Mouse (Mus musculus) forebrain, embryonic 12.5 days (tissue): ENCODE data around the gene Mroh2a. TPM values are rescaled to one million over a fixed set of nuclear protein-coding genes. Genes with fewer than 3 reads are reported as not detected.

Source experiments
- ATAC-seq: fragments of 200-750 bp; cut with Nextera tagmentation; 2 replicates; pipeline ENCODE4 v1.8.0; 2017; ENCODE audit warnings: moderate TSS enrichment; ENCODE audit not compliant: low FRiP score
- H3K27ac ChIP-seq: fragments of 300-500 bp; sonication (generic); 2 replicates; pipeline ENCODE4 v1.5.1; 2016; ENCODE audit warnings: mild to moderate bottlenecking
- H3K27me3 ChIP-seq: fragments of 300-500 bp; sonication (generic); 2 replicates; pipeline ENCODE4 v1.6.1; 2016; ENCODE audit warnings: mild to moderate bottlenecking
- H3K36me3 ChIP-seq: fragments of 300-500 bp; sonication (generic); replicated peaks from 2 replicates; pipeline ENCODE4 v1.6.1; 2016; ENCODE audit warnings: mild to moderate bottlenecking
- H3K4me1 ChIP-seq: fragments of 300-500 bp; sonication (generic); 2 replicates; pipeline ENCODE4 v1.6.1; 2016
- H3K4me2 ChIP-seq: fragments of 300-500 bp; sonication (generic); 2 replicates; pipeline ENCODE4 v1.6.1; 2016; ENCODE audit warnings: mild to moderate bottlenecking, moderate library complexity
- H3K4me3 ChIP-seq: fragments of 300-500 bp; sonication (generic); replicated peaks from 2 replicates; pipeline ENCODE4 v1.5.1; 2016; ENCODE audit warnings: mild to moderate bottlenecking
- H3K9ac ChIP-seq: fragments of 300-500 bp; sonication (generic); 2 replicates; pipeline ENCODE4 v1.6.1; 2016; ENCODE audit warnings: mild to moderate bottlenecking
- H3K9me3 ChIP-seq: fragments of 300-500 bp; sonication (generic); 2 replicates; pipeline ENCODE4 v1.6.1; 2016
- WGBS: fragments of 180-500 bp; shearing (Covaris S2); methylation state at CpG from one replicate; pipeline ENCODE4 v1.1.7; 2016; 5-methylcytosine and 5-hydroxymethylcytosine counted together
- polyA plus RNA-seq: library from polyadenylated mRNA; unstranded; fragments of >200 nt; fragmentation: Nextera tagmentation; extraction: Ambion mirVana; gene quantifications from 2 replicates; pipeline ENCODE4 v1.2.1, GENCODE M21; 2016

Gene Mroh2a
- polyA plus RNA-seq, 1 experiment from 2014 or later: 1.4 TPM

DNA sequence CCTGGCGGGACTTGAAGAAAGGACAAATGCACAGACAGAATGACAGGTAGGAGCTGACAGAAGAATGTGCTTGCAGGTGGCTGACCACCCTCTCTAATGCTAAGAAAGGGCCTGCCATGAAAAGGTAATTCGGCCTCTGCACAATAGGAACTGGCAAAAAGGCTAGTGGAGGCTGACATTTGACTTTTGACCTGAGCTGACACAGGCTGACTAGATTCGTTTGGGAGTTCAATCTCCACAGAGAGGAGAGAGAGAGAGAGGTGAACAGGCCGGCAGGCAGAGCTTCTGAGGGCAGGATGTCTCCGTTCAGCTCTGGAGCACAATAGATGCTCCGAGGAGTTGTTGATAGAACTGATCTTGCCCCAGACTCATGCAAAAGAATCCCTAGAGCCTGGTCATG is 19.6 kb downstream of the Mroh2a start:
- 43% methylated on average over 6 of the region's 6 CpGs for WGBS
- Histone ChIP-seq H3K9me3 (peaks cover 95% of the 10 kb centered on the region), H3K4me1 (no peaks in the 10 kb centered on the region), H3K4me2 (no peak overlapping the region), H3K27me3 (no peaks in the 10 kb centered on the region), H3K4me3 (no peak overlapping the region), H3K36me3 (no peaks in the 10 kb centered on the region), H3K9ac (no peak overlapping the region), H3K27ac (no peak overlapping the region)
- no peak for ATAC-seq

DNA sequence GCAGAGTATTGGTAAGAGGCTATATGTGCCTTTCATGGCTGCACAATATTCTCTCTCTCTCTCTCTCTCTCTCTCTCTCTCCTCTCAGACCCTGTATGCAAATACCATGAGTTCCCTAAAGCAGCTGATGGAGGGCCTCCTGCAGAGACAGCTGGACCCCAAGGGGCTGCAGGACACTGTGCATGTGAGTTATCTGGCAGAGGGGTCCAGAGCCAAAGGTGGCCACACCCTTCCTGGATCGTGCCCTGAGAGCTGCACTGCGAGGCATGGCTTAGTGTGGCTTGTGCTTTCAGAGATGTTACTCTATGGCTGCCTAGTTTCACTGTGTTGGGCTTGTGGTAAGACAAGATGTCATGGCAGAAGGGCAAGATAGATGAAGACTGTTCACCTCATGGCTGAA is 20.9 kb downstream of the Mroh2a start:
- Histone ChIP-seq H3K4me1 (no peaks in the 10 kb centered on the region), H3K4me3 (no peak overlapping the region), H3K36me3 (no peaks in the 10 kb centered on the region), H3K27me3 (no peaks in the 10 kb centered on the region), H3K9me3 (peaks cover 94% of the 10 kb centered on the region), H3K4me2 (no peak overlapping the region), H3K9ac (no peak overlapping the region), H3K27ac (no peak overlapping the region)
- ATAC-seq: no peak
- 54% methylated on average over 2 of the region's 2 CpGs for WGBS

DNA sequence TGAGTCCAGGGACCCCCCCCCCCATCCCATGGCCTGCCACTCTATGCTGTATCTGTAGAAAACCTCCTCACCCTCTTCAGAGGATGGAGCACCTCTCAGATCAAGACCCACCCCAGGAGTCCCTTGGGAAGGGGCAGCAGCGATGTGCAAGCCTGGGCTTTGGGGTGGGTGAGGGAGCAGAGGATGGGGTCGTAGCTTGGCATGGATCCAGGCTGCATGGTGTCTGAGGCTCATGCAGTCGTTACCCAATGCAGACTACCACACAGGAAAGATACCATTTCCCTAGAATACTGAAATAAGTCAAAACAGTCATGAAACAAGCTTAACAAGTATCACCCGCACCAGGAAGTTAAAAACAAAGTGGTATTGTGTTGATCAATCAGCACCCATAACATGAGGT is 21.9 kb downstream of the Mroh2a start:
- WGBS: 68% methylated on average over 4 of the region's 4 CpGs
- no peak overlapping the region for H3K27ac ChIP-seq
- no peaks in the 10 kb centered on the region for H3K36me3 ChIP-seq
- no peak overlapping the region for H3K4me3 ChIP-seq
- H3K27me3 ChIP-seq: no peaks in the 10 kb centered on the region
- no peak overlapping the region for H3K9ac ChIP-seq
- peaks cover 96% of the 10 kb centered on the region for H3K9me3 ChIP-seq
- H3K4me1 ChIP-seq: no peaks in the 10 kb centered on the region
- ATAC-seq: no peak
- H3K4me2 ChIP-seq: no peak overlapping the region

DNA sequence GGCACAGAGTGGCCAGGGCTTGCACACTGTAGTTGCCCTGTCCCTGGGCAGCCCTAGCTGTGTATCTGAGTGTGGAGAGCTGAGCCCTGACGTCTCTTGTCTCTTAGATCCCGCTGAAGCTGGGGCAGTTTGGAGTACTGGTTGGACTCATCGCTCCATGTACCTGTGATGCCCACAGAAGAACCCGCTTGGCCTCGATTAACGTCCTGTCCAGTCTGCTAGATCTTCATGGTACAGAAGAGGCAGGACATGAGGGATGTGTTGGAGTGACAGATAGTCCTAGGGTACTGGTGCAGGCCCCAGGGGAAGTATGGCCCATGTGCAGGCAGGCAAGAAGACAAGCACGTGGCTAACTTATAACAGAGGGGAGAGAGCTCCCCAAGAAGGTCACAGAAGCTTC is 22.8 kb downstream of the Mroh2a start:
- H3K27me3 ChIP-seq: no peaks in the 10 kb centered on the region
- no peak overlapping the region for H3K4me3 ChIP-seq
- 81% methylated on average over 7 of the region's 7 CpGs for WGBS
- no peak overlapping the region for H3K4me2 ChIP-seq
- H3K36me3 ChIP-seq: no peaks in the 10 kb centered on the region
- no peak for ATAC-seq
- no peaks in the 10 kb centered on the region for H3K4me1 ChIP-seq
- H3K9ac ChIP-seq: no peak overlapping the region
- H3K9me3 ChIP-seq: peaks cover 96% of the 10 kb centered on the region
- H3K27ac ChIP-seq: no peak overlapping the region

DNA sequence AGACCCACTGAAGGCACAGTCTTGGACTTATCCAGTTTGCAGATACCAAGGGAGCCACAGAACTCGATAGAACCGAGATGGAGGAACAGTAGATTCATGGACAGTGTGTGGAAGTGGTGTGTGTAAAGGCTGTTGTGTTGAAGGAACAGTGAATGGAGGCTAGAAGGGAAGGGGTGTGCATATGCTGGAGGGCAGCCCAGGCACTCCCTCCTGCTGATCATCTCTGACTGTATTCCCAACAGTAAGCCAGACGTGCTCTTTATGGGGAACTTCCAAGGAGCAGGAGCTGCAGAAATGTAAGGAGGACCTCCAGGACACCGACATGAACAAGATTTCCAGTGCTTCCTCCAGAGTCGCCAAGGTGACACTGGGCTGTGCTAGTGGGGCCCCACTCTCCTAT is 23.2 kb downstream of the Mroh2a start:
- no peaks in the 10 kb centered on the region for H3K4me1 ChIP-seq
- ATAC-seq: no peak
- H3K27me3 ChIP-seq: no peaks in the 10 kb centered on the region
- no peak overlapping the region for H3K9ac ChIP-seq
- 83% methylated on average over 5 of the region's 5 CpGs for WGBS
- no peak overlapping the region for H3K27ac ChIP-seq
- H3K4me2 ChIP-seq: no peak overlapping the region
- H3K36me3 ChIP-seq: no peaks in the 10 kb centered on the region
- H3K9me3 ChIP-seq: peaks cover 96% of the 10 kb centered on the region
- no peak overlapping the region for H3K4me3 ChIP-seq

DNA sequence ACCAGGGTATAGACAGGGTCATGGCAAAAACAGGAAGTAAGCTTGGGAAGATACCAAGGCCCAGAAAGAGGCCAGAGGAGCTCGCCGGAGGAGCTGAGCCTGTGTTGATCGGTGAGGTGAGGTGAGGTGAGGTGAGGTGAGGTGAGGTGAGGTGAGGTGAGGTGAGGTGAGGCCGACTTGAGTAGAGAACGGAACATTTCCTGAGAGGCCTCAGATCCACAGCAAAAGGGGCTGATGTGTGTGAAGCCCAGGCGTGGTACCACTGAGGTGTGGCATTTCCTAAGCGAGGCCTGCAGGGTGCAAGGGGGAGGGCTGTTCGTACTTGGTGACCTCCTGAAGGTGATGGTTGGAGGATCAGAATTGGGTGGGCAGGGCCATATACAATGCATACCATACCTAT is 26.3 kb downstream of the Mroh2a start:
- no peak overlapping the region for H3K4me2 ChIP-seq
- no peaks in the 10 kb centered on the region for H3K4me1 ChIP-seq
- no peak overlapping the region for H3K9ac ChIP-seq
- H3K27ac ChIP-seq: no peak overlapping the region
- no peak for ATAC-seq
- H3K4me3 ChIP-seq: no peak overlapping the region
- peaks cover 96% of the 10 kb centered on the region for H3K9me3 ChIP-seq
- H3K36me3 ChIP-seq: no peaks in the 10 kb centered on the region
- 70% methylated on average over 8 of the region's 8 CpGs for WGBS
- H3K27me3 ChIP-seq: no peaks in the 10 kb centered on the region

DNA sequence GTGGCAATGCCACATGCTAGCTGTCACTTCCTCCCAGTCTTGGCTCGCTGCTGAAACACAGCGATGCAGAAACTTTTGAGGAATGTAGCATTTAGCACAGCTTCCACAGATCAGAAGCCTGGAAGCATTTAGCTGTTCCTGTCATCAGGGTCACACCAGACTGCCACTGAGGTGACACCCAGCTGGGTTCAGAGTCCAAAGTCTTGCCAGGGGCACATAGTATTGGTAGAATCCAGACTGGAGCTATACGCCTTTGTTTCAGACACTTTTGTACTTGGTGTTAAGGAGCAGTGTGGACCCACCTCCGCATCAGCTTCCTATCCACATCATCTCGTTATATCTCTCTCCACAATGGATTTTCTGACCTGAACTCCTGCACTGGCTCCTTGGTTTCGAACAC is 26.8 kb downstream of the Mroh2a start:
- H3K36me3 ChIP-seq: no peaks in the 10 kb centered on the region
- peaks cover 96% of the 10 kb centered on the region for H3K9me3 ChIP-seq
- 70% methylated on average over 6 of the region's 6 CpGs for WGBS
- H3K27me3 ChIP-seq: no peaks in the 10 kb centered on the region
- H3K9ac ChIP-seq: no peak overlapping the region
- H3K4me2 ChIP-seq: no peak overlapping the region
- no peak overlapping the region for H3K27ac ChIP-seq
- no peak overlapping the region for H3K4me3 ChIP-seq
- no peaks in the 10 kb centered on the region for H3K4me1 ChIP-seq
- no peak for ATAC-seq

DNA sequence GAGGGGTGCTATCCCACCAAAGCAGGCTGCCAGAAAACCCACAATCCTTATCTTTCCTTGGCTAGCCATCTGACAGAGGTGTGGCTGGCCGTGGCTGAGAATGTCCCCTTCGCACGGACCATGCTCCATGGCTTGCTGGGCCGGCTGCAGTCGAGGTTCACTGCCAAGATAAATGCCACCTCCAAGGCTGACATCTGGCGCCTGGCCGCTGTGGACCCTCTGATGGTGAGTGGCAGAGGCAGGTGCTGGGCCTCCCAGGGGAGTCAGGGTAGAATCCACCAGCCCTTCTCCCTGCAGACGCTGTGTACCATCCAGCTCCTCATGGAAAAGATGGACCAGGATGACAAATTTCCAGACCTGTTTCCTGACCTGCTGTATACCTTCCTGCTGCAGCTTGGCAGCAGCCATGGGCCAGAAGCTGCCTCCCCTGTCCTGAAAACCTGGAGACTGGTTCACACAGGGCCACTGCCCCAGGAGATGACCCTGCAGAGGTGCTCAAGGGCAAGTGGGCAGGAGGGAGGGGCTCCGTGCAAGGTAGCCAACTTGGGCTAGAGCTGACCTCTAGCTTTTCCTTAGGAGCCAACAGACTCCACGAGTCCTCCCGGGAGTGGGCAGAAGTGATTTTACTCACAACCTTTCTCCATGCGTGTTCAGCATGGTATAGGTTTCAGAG is 28.1 kb downstream of the Mroh2a start:
- H3K9me3 ChIP-seq: peaks cover 89% of the 10 kb centered on the region
- H3K27me3 ChIP-seq: no peaks in the 10 kb centered on the region
- no peak overlapping the region for H3K9ac ChIP-seq
- H3K4me2 ChIP-seq: no peak overlapping the region
- WGBS: 89% methylated on average over 12 of the region's 12 CpGs
- H3K27ac ChIP-seq: no peak overlapping the region
- peaks cover 8% of the 10 kb centered on the region for H3K36me3 ChIP-seq
- no peaks in the 10 kb centered on the region for H3K4me1 ChIP-seq
- H3K4me3 ChIP-seq: no peak overlapping the region
- no peak for ATAC-seq

DNA sequence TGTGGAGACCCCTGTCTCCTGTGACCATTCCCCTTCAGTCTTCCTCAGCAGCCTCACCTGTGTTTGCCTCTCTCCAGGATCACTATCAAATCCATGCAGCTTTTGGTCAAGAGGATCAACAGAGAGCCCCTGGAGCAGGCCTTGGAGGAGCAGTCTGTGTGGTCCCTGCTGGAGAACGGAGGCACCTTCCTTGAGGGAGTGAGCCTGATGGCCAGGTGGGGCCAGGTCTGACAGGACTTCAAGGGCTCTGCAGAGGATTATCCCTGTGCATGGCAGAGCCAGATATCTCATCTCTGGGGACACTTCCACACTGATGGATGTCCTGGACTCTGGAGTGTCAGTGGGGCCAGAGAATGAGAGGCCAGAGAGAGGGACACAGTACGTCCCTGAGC is 28.7 kb downstream of the Mroh2a start:
- H3K9me3 ChIP-seq: peaks cover 88% of the 10 kb centered on the region
- 52% methylated on average over 2 of the region's 2 CpGs for WGBS
- no peak overlapping the region for H3K4me2 ChIP-seq
- no peak overlapping the region for H3K4me3 ChIP-seq
- H3K36me3 ChIP-seq: peaks cover 14% of the 10 kb centered on the region
- H3K27me3 ChIP-seq: no peaks in the 10 kb centered on the region
- H3K27ac ChIP-seq: no peak overlapping the region
- no peak overlapping the region for H3K9ac ChIP-seq
- no peak for ATAC-seq
- no peaks in the 10 kb centered on the region for H3K4me1 ChIP-seq

DNA sequence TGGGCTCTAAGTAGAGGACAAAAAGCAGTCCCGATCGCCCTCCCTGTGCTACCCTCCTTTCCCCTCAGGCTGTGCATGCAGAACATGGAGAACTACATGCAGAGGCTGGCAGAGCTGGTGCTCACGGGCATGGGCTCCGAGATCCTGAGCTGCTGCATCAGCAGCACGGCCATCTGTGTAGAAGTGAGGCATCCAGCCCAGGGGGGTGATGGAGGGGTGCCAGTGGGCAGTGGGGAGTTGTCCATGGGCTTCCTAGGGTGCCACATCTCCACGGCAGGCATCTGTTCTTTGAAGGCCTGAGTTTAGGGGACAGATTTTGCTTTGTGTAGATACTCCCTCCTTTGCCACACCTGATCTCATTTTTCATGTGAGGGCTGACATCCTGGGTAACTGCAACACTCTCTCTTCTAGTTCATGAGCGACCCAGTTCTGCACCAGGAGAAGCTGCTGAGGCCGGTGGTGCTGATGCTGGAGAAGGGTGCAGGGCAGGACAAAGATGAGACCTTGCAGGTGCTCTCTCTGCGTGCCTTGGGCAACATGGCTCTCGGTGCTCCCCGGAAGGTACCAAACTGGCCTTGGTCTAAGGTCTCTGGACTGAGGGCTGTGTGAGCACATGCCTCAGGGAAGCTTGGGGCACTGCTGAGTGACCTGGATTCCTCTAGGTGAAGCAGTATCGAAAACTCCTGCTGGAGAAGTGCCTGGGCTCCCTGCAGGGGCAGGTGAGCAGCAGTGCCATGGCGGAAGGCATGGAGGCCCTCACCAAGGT is 29.4 kb downstream of the Mroh2a start:
- Histone ChIP-seq H3K27me3 (no peaks in the 10 kb centered on the region), H3K9ac (no peak overlapping the region), H3K4me2 (no peak overlapping the region), H3K36me3 (peaks cover 21% of the 10 kb centered on the region), H3K4me3 (no peak overlapping the region), H3K27ac (no peak overlapping the region), H3K9me3 (peaks cover 82% of the 10 kb centered on the region), H3K4me1 (no peaks in the 10 kb centered on the region)
- WGBS: 82% methylated on average over 13 of the region's 13 CpGs
- ATAC-seq: no peak

DNA sequence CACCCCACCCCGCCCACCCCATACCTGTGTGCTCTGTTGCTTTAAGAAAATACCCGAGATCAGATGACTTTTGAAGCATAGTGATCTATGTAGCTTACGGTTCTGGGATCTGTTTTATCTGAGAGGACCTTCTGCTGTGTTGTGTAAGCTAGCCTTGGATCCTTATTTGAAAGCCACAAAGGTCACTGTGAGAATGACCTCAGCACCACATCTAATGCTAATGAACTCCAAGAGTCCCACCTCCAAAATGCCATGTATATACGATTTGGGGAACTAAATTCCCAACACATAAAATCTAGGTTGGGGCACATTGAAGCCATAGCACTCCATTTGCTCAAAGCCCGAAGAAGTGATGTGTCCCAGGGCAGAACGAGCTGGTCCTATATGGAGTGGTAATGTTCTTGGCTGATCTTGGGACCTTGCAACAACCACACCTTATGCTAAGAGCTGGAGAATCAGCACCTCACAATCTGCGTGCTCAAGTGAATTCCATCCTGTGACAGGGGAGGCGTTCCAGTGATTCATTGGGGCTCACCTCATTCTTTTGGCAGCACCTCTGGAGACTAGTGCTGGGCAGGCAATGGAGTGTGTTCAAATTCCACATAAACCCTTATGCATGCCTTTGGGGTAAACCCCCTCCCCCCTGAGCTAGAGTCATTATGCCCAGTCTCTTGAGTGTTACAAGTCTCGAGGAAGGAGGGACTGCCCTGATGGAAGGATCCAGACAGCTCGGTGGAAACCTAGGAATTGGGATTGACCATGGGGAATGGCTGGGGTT is 30.3 kb downstream of the Mroh2a start:
- Histone ChIP-seq H3K27me3 (no peaks in the 10 kb centered on the region), H3K4me1 (no peaks in the 10 kb centered on the region), H3K27ac (no peak overlapping the region), H3K4me3 (no peak overlapping the region), H3K9me3 (peaks cover 81% of the 10 kb centered on the region), H3K36me3 (peaks cover 30% of the 10 kb centered on the region), H3K4me2 (no peak overlapping the region), H3K9ac (no peak overlapping the region)
- 79% methylated on average over 10 of the region's 10 CpGs for WGBS
- no peak for ATAC-seq

DNA sequence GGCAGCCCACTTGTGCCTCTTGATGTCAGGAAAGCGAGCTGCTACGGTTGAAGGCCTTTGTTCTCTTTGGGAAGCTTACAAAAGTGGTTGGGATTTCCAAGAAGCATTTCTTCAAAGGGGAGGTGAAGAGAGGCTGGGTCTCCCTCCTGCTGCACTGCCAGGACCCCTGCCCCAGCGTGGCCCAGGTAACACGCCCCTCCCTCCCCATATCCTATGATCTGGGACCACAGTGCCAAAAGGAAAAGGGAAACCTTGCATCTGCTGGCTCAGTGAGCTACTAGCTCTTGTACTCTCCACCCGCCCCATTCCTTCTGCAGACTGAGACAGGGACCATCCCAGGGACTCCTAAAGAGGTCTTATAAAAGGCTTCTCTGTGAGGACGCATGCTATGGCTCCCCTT is 30.9 kb downstream of the Mroh2a start:
- no peak overlapping the region for H3K27ac ChIP-seq
- H3K4me2 ChIP-seq: no peak overlapping the region
- H3K4me3 ChIP-seq: no peak overlapping the region
- WGBS: 79% methylated on average over 6 of the region's 6 CpGs
- peaks cover 75% of the 10 kb centered on the region for H3K9me3 ChIP-seq
- no peak for ATAC-seq
- peaks cover 36% of the 10 kb centered on the region for H3K36me3 ChIP-seq
- no peaks in the 10 kb centered on the region for H3K4me1 ChIP-seq
- H3K27me3 ChIP-seq: no peaks in the 10 kb centered on the region
- no peak overlapping the region for H3K9ac ChIP-seq
